Mouse (Mus musculus) lung, embryonic 16.5 days (tissue): ENCODE measurements around the gene Vars. TPM values are rescaled to one million over a fixed set of nuclear protein-coding genes. Genes with fewer than 3 reads are reported as not detected.

ENCODE experiments used
- ATAC-seq: fragments of 200-750 bp; cut with Nextera tagmentation; 2 replicates; pipeline ENCODE4 v1.8.0; 2017; ENCODE audit warnings: low read depth, mild to moderate bottlenecking, moderate library complexity
- H3K27ac ChIP-seq: fragments of 300-500 bp; sonication (generic); 2 replicates; pipeline ENCODE4 v1.5.1; 2014; ENCODE audit warnings: mild to moderate bottlenecking, control low read depth, low read length
- H3K27me3 ChIP-seq: fragments of 300-500 bp; sonication (generic); 2 replicates; pipeline ENCODE4 v1.6.1; 2014; ENCODE audit warnings: low read depth, low read length, mixed read lengths; ENCODE audit not compliant: control insufficient read depth, insufficient read depth
- H3K36me3 ChIP-seq: fragments of 300-500 bp; sonication (generic); 2 replicates; pipeline ENCODE4 v1.6.1; 2014; ENCODE audit warnings: low read length; ENCODE audit not compliant: control insufficient read depth, insufficient read depth
- H3K4me1 ChIP-seq: fragments of 300-500 bp; sonication (generic); replicated peaks from 2 replicates; pipeline ENCODE4 v1.6.1; 2014; ENCODE audit warnings: low read length, mixed read lengths; ENCODE audit not compliant: control insufficient read depth, insufficient read depth
- H3K4me2 ChIP-seq: fragments of 300-500 bp; sonication (generic); 2 replicates; pipeline ENCODE4 v1.6.1; 2014; ENCODE audit warnings: low read depth, low read length, control low read depth
- H3K4me3 ChIP-seq: fragments of 300-500 bp; sonication (generic); 2 replicates; pipeline ENCODE4 v1.5.1; 2014; ENCODE audit warnings: mild to moderate bottlenecking, low read length, control low read depth
- H3K9ac ChIP-seq: fragments of 300-500 bp; sonication (generic); 2 replicates; pipeline ENCODE4 v1.6.1; 2014; ENCODE audit warnings: low read length, control low read depth
- H3K9me3 ChIP-seq: fragments of 300-500 bp; sonication (generic); 2 replicates; pipeline ENCODE4 v1.6.1; 2016; ENCODE audit warnings: low read length; ENCODE audit not compliant: control insufficient read depth
- WGBS: fragments of 180-500 bp; shearing (Covaris S2); extraction: QIAGEN DNeasy Blood & Tissue Kit; methylation state at CpG from one replicate; pipeline ENCODE4 v1.1.7; 2014; 5-methylcytosine and 5-hydroxymethylcytosine counted together
- polyA plus RNA-seq: library from polyadenylated mRNA; unstranded; fragments of >200 nt; fragmentation: Nextera tagmentation; extraction: Ambion mirVana; gene quantifications from 2 replicates; pipeline ENCODE4 v1.2.1, GENCODE M21; 2015

The Vars gene
- polyA plus RNA-seq, 1 experiment from 2014 or later, result 88.0 TPM

- H3K9me3 ChIP-seq, result no peaks in the 10 kb centered on the region
- H3K36me3 ChIP-seq, result peaks cover 67% of the 10 kb centered on the region
These were observed 8.8 kb downstream of the Vars start for GRCm38 (mm10) chr17:35009586-35009985.

GRCm38 (mm10) chr17:35011440-35011839, 10.7 kb downstream of the Vars start:
- Histone ChIP-seq H3K36me3 (peaks cover 71% of the 10 kb centered on the region), H3K4me1 (no peaks in the 10 kb centered on the region), H3K27me3 (no peaks in the 10 kb centered on the region), H3K9ac (no peak overlapping the region), H3K27ac (no peak overlapping the region), H3K9me3 (no peaks in the 10 kb centered on the region), H3K4me3 (no peak overlapping the region), H3K4me2 (no peak overlapping the region)
- WGBS, result 91% methylated on average over 8 of the region's 8 CpGs
- no peak for ATAC-seq

More at GRCm38 (mm10) chr17:35009586-35009985, 8.8 kb downstream of the Vars start:
- no peak overlapping the region for H3K4me2 ChIP-seq
- H3K27ac ChIP-seq, result no peak overlapping the region
- no peak overlapping the region for H3K4me3 ChIP-seq
- H3K27me3 ChIP-seq, result no peaks in the 10 kb centered on the region
- WGBS, result 85% methylated on average over 7 of the region's 7 CpGs
- no peaks in the 10 kb centered on the region for H3K4me1 ChIP-seq
- H3K9ac ChIP-seq, result no peak overlapping the region
- ATAC-seq, result no peak

GRCm38 (mm10) chr17:35012430-35012829, 11.6 kb downstream of the Vars start:
- 78% methylated on average over 13 of the region's 13 CpGs for WGBS
- Histone ChIP-seq H3K4me3 (no peak overlapping the region), H3K9me3 (no peaks in the 10 kb centered on the region), H3K27ac (no peak overlapping the region), H3K9ac (no peak overlapping the region), H3K36me3 (peaks cover 69% of the 10 kb centered on the region), H3K4me2 (no peak overlapping the region), H3K4me1 (no peaks in the 10 kb centered on the region), H3K27me3 (no peaks in the 10 kb centered on the region)
- no peak for ATAC-seq

- Histone ChIP-seq H3K4me2 (no peak overlapping the region), H3K4me3 (no peak overlapping the region), H3K4me1 (no peaks in the 10 kb centered on the region), H3K27me3 (no peaks in the 10 kb centered on the region), H3K36me3 (peaks cover 64% of the 10 kb centered on the region), H3K27ac (no peak overlapping the region), H3K9me3 (no peaks in the 10 kb centered on the region), H3K9ac (no peak overlapping the region)
- ATAC-seq, result no peak
- WGBS, result 66% methylated on average over 6 of the region's 6 CpGs
These were observed 12.4 kb downstream of the Vars start for GRCm38 (mm10) chr17:35013221-35013620.

GRCm38 (mm10) chr17:35015296-35015695, 14.5 kb downstream of the Vars start:
- no peak overlapping the region for H3K9ac ChIP-seq
- H3K27me3 ChIP-seq, result no peaks in the 10 kb centered on the region
- H3K4me1 ChIP-seq, result no peaks in the 10 kb centered on the region
- no peak for ATAC-seq
- H3K9me3 ChIP-seq, result no peaks in the 10 kb centered on the region
- WGBS, result 90% methylated on average over 16 of the region's 16 CpGs
- H3K4me2 ChIP-seq, result no peak overlapping the region
- H3K4me3 ChIP-seq, result no peak overlapping the region
- H3K27ac ChIP-seq, result no peak overlapping the region
- H3K36me3 ChIP-seq, result peaks cover 54% of the 10 kb centered on the region

GRCm38 (mm10) chr17:35016376-35016775, 15.6 kb downstream of the Vars start, which contains the start of gene Vwa7:
Gene Vwa7 (plus strand): TSS chr17:35016579.
- Histone ChIP-seq H3K4me3 (no peak within 1 kb of the TSS), H3K27ac (no peak within 1 kb of the TSS), H3K27me3 (no peaks in the 10 kb centered on the region), H3K4me1 (no peaks in the 10 kb centered on the region; the same call in 1 of the 2 replicates), H3K9me3 (no peaks in the 10 kb centered on the region), H3K9ac (no peak within 1 kb of the TSS), H3K36me3 (peaks cover 45% of the 10 kb centered on the region), H3K4me2 (no peak within 1 kb of the TSS)
- WGBS, result 60% methylated on average over 12 of the region's 12 CpGs
- peak; percentile 16; the same call in 1 of the 2 replicates for ATAC-seq

GRCm38 (mm10) chr17:35016791-35017705, 16.3 kb downstream of the Vars start:
- no peaks in the 10 kb centered on the region for H3K27me3 ChIP-seq
- no peak overlapping the region for H3K9ac ChIP-seq
- H3K27ac ChIP-seq, result no peak overlapping the region
- peaks cover 38% of the 10 kb centered on the region for H3K36me3 ChIP-seq
- no peaks in the 10 kb centered on the region for H3K9me3 ChIP-seq
- H3K4me3 ChIP-seq, result no peak overlapping the region
- H3K4me2 ChIP-seq, result no peak overlapping the region
- ATAC-seq, result no peak
- H3K4me1 ChIP-seq, result no peaks in the 10 kb centered on the region; the same call in 1 of the 2 replicates
- 70% methylated on average over 10 of the region's 10 CpGs for WGBS

- no peak for ATAC-seq
- no peaks in the 10 kb centered on the region for H3K27me3 ChIP-seq
- no peak overlapping the region for H3K27ac ChIP-seq
- H3K4me1 ChIP-seq, result no peaks in the 10 kb centered on the region; the same call in 1 of the 2 replicates
- no peak overlapping the region for H3K4me3 ChIP-seq
- no peak overlapping the region for H3K4me2 ChIP-seq
- WGBS, result 59% methylated on average over 14 of the region's 14 CpGs
- H3K36me3 ChIP-seq, result peaks cover 32% of the 10 kb centered on the region
- no peaks in the 10 kb centered on the region for H3K9me3 ChIP-seq
- no peak overlapping the region for H3K9ac ChIP-seq
These were observed 16.9 kb downstream of the Vars start for GRCm38 (mm10) chr17:35017706-35018030.

- H3K27me3 ChIP-seq, result no peaks in the 10 kb centered on the region
- WGBS, result 72% methylated on average over 3 of the region's 3 CpGs
- no peak overlapping the region for H3K4me2 ChIP-seq
- H3K9ac ChIP-seq, result no peak overlapping the region
- H3K27ac ChIP-seq, result no peak overlapping the region
- peaks cover 28% of the 10 kb centered on the region for H3K36me3 ChIP-seq
- H3K9me3 ChIP-seq, result no peaks in the 10 kb centered on the region
- H3K4me3 ChIP-seq, result no peak overlapping the region
- no peak for ATAC-seq
- H3K4me1 ChIP-seq, result no peaks in the 10 kb centered on the region; the same call in 1 of the 2 replicates
These were observed 17.4 kb downstream of the Vars start for GRCm38 (mm10) chr17:35018171-35018570.
